Mouse (Mus musculus) bone marrow macrophage, adult 2 months (primary cell): ENCODE results near the gene Chpf.

Experiments
- CTCF ChIP-seq: IDR thresholded peaks from 2 replicates; pipeline ENCODE4 v1.5.1; 2012; ENCODE audit warnings: low read depth, mild to moderate bottlenecking, low read length, moderate library complexity
- POLR2A ChIP-seq: IDR thresholded peaks from 2 replicates; pipeline ENCODE4 v1.6.1; 2012; ENCODE audit warnings: mild to moderate bottlenecking, low read depth, low read length, borderline replicate concordance

GRCm38 (mm10) chr1:75507006-75507405, 27.9 kb upstream of the Chpf start, which contains the start of gene Inha:
- TF ChIP-seq CTCF: no peak
- no peak for TF ChIP-seq POLR2A
